Mouse (Mus musculus) kidney, embryonic 15.5 days (tissue): Measurements from ENCODE around the gene Nedd4. TPM values are rescaled to one million over a fixed set of nuclear protein-coding genes. Genes with fewer than 3 reads are reported as not detected.

Experiments used
- ATAC-seq: fragments of 200-750 bp; cut with Nextera tagmentation; replicated peaks from 2 replicates; pipeline ENCODE4 v1.8.0; 2017; ENCODE audit warnings: moderate TSS enrichment; ENCODE audit not compliant: low FRiP score
- H3K27ac ChIP-seq: fragments of 300-500 bp; sonication (generic); 2 replicates; pipeline ENCODE4 v1.5.1; 2015; ENCODE audit warnings: mild to moderate bottlenecking, inconsistent platforms
- H3K27me3 ChIP-seq: fragments of 300-500 bp; sonication (generic); 2 replicates; pipeline ENCODE4 v1.6.1; 2015; ENCODE audit warnings: inconsistent platforms
- H3K36me3 ChIP-seq: fragments of 300-500 bp; sonication (generic); 2 replicates; pipeline ENCODE4 v1.6.1; 2015; ENCODE audit warnings: inconsistent platforms
- H3K4me1 ChIP-seq: fragments of 300-500 bp; sonication (generic); 2 replicates; pipeline ENCODE4 v1.6.1; 2015; ENCODE audit warnings: inconsistent platforms
- H3K4me2 ChIP-seq: fragments of 300-500 bp; sonication (generic); 2 replicates; pipeline ENCODE4 v1.6.1; 2015; ENCODE audit warnings: moderate library complexity, mild to moderate bottlenecking, inconsistent platforms
- H3K4me3 ChIP-seq: fragments of 300-500 bp; sonication (generic); replicated peaks from 2 replicates; pipeline ENCODE4 v1.5.1; 2015; ENCODE audit warnings: mild to moderate bottlenecking, inconsistent platforms
- H3K9ac ChIP-seq: fragments of 300-500 bp; sonication (generic); 2 replicates; pipeline ENCODE4 v1.6.1; 2015; ENCODE audit warnings: mild to moderate bottlenecking, inconsistent platforms
- H3K9me3 ChIP-seq: fragments of 300-500 bp; sonication (generic); replicated peaks from 2 replicates; pipeline ENCODE4 v1.6.1; 2016; ENCODE audit warnings: inconsistent platforms
- WGBS: fragments of 180-500 bp; shearing (Covaris S2); methylation state at CpG from one replicate; pipeline ENCODE4 v1.1.7; 2015; ENCODE audit warnings: mixed read lengths; 5-methylcytosine and 5-hydroxymethylcytosine counted together
- polyA plus RNA-seq: library from polyadenylated mRNA; unstranded; fragments of >200 nt; fragmentation: Nextera tagmentation; extraction: Ambion mirVana; gene quantifications from 2 replicates; pipeline ENCODE4 v1.2.1, GENCODE M21; 2015

Nedd4 gene
- polyA plus RNA-seq, 1 experiment from 2014 or later: 670 TPM

- ATAC-seq: no peak
- Histone ChIP-seq H3K9ac (no peak overlapping the region), H3K4me1 (peaks cover 8% of the 10 kb centered on the region; the same call in 1 of the 2 replicates), H3K27ac (no peak overlapping the region), H3K27me3 (no peaks in the 10 kb centered on the region), H3K4me3 (no peak overlapping the region), H3K9me3 (no peaks in the 10 kb centered on the region), H3K36me3 (peaks cover 94% of the 10 kb centered on the region), H3K4me2 (no peak overlapping the region)
- WGBS: 81% methylated on average over 2 of the region's 2 CpGs
Measured at GRCm38 (mm10) chr9:72705270-72705669, 43.1 kb downstream of the Nedd4 start.

DNA sequence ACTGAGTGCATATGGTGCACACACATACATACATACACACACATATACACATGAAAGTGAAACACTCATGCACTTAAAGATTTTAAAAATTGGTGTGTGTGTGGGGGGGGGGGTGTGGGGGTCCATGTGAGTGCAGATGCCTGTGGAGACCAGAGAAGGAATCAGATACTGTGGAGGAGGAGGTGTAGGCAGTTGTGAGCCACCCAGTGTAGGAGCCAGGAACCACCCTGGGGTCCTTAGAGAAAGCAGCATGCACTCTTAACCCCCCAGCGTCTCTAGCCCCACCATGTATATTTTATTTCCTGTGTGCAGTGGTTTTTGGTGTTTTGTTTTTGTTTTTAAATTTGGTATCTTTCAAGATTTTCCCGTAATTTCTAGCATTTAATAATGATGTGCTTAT, 45.9 kb downstream of the Nedd4 start:
- Histone ChIP-seq H3K36me3 (peaks cover 93% of the 10 kb centered on the region), H3K4me2 (no peak overlapping the region), H3K9ac (no peak overlapping the region), H3K27me3 (no peaks in the 10 kb centered on the region), H3K9me3 (no peaks in the 10 kb centered on the region), H3K27ac (no peak overlapping the region), H3K4me3 (no peak overlapping the region), H3K4me1 (peaks cover 8% of the 10 kb centered on the region; the same call in 1 of the 2 replicates)
- no peak for ATAC-seq
- WGBS: 85% methylated on average over 2 of the region's 2 CpGs

- Histone ChIP-seq H3K4me1 (peaks cover 5% of the 10 kb centered on the region), H3K4me3 (no peak overlapping the region), H3K27ac (no peak overlapping the region), H3K9ac (no peak overlapping the region), H3K36me3 (peaks cover 92% of the 10 kb centered on the region), H3K27me3 (no peaks in the 10 kb centered on the region), H3K9me3 (no peaks in the 10 kb centered on the region), H3K4me2 (no peak overlapping the region)
- no peak for ATAC-seq
- 89% methylated on average over 5 of the region's 5 CpGs for WGBS
Measured at GRCm38 (mm10) chr9:72708690-72709089, 46.5 kb downstream of the Nedd4 start.

- WGBS: 78% methylated on average over 5 of the region's 5 CpGs
- H3K4me3 ChIP-seq: no peak overlapping the region
- ATAC-seq: no peak
- H3K36me3 ChIP-seq: peaks cover 92% of the 10 kb centered on the region
- no peak overlapping the region for H3K27ac ChIP-seq
- no peak overlapping the region for H3K9ac ChIP-seq
- H3K27me3 ChIP-seq: no peaks in the 10 kb centered on the region
- no peaks in the 10 kb centered on the region for H3K9me3 ChIP-seq
- H3K4me1 ChIP-seq: peaks cover 8% of the 10 kb centered on the region; the same call in 1 of the 2 replicates
- no peak overlapping the region for H3K4me2 ChIP-seq
Measured at GRCm38 (mm10) chr9:72710060-72710459, 47.9 kb downstream of the Nedd4 start.

GRCm38 (mm10) chr9:72714945-72715344, 52.8 kb downstream of the Nedd4 start:
- WGBS: 76% methylated on average over 4 of the region's 4 CpGs
- ATAC-seq: peak; percentile 87; the same call in 1 of the 2 replicates
- peaks cover 8% of the 10 kb centered on the region; the same call in 1 of the 2 replicates for H3K4me1 ChIP-seq
- H3K27me3 ChIP-seq: no peaks in the 10 kb centered on the region
- no peak overlapping the region for H3K4me2 ChIP-seq
- H3K4me3 ChIP-seq: no peak overlapping the region
- no peak overlapping the region for H3K9ac ChIP-seq
- no peaks in the 10 kb centered on the region for H3K9me3 ChIP-seq
- H3K36me3 ChIP-seq: peaks cover 92% of the 10 kb centered on the region
- H3K27ac ChIP-seq: 0 out of 2 replicates have a peak overlapping the region, but pooled peaks have one; percentile 22

GRCm38 (mm10) chr9:72716200-72716599, 54.1 kb downstream of the Nedd4 start:
- H3K9ac ChIP-seq: no peak overlapping the region
- 90% methylated on average over 7 of the region's 7 CpGs for WGBS
- peaks cover 8% of the 10 kb centered on the region; the same call in 1 of the 2 replicates for H3K4me1 ChIP-seq
- H3K36me3 ChIP-seq: peaks cover 94% of the 10 kb centered on the region
- H3K27ac ChIP-seq: no peak overlapping the region
- H3K9me3 ChIP-seq: no peaks in the 10 kb centered on the region
- H3K27me3 ChIP-seq: no peaks in the 10 kb centered on the region
- H3K4me3 ChIP-seq: no peak overlapping the region
- H3K4me2 ChIP-seq: no peak overlapping the region
- ATAC-seq: no peak

DNA sequence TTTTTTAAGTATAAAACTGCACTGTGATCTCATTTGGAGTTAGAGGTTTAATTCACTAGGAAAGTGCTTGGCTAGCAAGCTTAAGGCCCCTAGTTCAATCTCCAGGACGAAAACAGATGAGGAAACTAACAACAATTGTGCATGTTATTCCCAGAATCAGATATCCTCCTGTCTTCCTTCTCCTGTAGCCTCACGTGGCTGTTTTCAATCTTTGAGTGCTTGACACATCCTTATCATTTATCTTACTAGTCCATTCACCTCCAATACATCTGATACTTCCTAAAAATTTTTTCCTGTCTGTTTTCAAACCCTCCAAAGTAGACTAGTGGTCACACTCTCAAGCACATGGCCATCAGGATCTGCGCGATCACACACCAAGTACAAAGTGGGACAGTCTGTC, 57.0 kb downstream of the Nedd4 start:
- Histone ChIP-seq H3K36me3 (peaks cover 96% of the 10 kb centered on the region), H3K4me2 (no peak overlapping the region), H3K27ac (no peak overlapping the region), H3K4me1 (no peaks in the 10 kb centered on the region), H3K27me3 (no peaks in the 10 kb centered on the region), H3K9ac (no peak overlapping the region), H3K9me3 (no peaks in the 10 kb centered on the region), H3K4me3 (no peak overlapping the region)
- no peak for ATAC-seq
- WGBS: 95% methylated on average over 4 of the region's 4 CpGs

DNA sequence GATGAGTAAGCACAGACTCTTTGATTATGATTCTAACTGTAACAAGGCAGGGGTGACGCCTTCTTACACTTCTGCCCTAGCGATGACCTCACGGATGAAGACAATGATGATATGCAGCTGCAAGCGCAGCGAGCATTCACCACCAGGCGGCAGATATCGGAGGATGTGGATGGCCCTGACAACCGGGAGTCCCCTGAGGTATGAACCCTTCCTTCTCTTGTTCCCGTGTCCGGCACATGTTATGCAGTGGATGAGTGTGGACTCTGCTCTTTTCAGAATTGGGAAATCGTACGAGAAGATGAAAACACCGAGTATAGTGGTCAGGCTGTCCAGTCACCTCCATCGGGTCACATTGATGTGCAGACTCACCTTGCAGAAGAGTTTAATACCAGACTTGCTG, 59.1 kb downstream of the Nedd4 start:
- WGBS: 87% methylated on average over 14 of the region's 14 CpGs
- ATAC-seq: no peak
- no peak overlapping the region for H3K9ac ChIP-seq
- H3K4me1 ChIP-seq: no peaks in the 10 kb centered on the region
- no peaks in the 10 kb centered on the region for H3K9me3 ChIP-seq
- peaks cover 97% of the 10 kb centered on the region for H3K36me3 ChIP-seq
- no peak overlapping the region for H3K4me2 ChIP-seq
- H3K27me3 ChIP-seq: no peaks in the 10 kb centered on the region
- no peak overlapping the region for H3K27ac ChIP-seq
- H3K4me3 ChIP-seq: no peak overlapping the region

DNA sequence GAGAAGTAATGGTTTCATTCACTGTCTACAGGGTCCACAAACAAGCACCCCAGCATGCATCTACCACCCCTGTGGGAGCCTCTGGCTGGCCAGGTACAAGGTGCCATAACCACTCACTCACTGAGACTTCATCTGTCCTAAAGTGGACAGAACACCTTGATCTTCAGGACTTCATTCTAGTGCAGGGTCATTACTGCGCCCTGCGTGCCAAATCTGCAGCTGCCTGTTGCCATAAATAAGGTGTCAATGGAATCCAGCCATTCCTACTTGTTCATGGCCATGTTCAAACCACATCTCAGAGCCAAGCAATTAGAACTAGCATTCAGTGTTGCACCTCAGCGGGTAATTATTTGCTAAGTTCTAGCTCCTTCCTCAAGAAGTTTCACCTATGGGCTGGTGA, 60.5 kb downstream of the Nedd4 start:
- ATAC-seq: no peak
- Histone ChIP-seq H3K4me2 (no peak overlapping the region), H3K27ac (no peak overlapping the region), H3K27me3 (no peaks in the 10 kb centered on the region), H3K9me3 (no peaks in the 10 kb centered on the region), H3K4me1 (no peaks in the 10 kb centered on the region), H3K9ac (no peak overlapping the region), H3K4me3 (no peak overlapping the region), H3K36me3 (peaks cover 97% of the 10 kb centered on the region)
- 95% methylated on average over 3 of the region's 3 CpGs for WGBS

DNA sequence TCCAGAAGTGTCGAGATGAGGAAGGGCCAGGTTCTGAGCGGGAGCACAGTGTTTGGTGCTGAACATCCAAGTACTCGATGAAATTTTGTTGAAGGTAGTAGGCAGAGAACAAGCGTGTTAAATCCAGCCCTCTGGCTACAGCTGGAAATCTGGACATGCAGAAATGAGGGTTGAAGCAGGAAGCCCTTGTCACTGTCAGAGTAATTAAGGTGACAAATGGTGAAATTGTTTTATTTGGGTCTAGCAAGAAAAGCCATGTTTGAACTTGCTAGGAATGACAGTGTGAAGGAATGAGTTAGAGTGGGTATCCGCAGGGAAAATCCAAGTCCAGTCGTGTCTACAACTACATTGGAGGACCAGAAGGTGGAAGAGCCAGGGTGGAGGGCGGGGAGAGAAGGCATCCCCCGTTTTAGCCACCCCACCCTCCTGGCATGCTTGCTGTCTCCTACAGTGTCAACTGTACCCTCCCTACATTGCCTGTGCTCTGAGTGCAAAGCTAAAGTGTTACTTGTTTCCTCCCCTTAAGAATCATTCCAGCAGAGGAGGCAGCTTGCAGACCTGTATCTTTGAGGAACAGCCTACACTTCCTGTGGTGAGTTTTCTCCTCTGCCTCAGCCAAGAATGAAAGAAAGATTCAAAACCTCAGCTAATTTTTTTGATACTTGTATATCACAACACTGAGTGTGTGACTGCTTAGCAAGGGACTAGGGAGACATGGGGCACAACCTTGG, 62.5 kb downstream of the Nedd4 start:
- H3K27me3 ChIP-seq: no peaks in the 10 kb centered on the region
- H3K36me3 ChIP-seq: peaks cover 95% of the 10 kb centered on the region
- 57% methylated on average over 8 of the region's 8 CpGs for WGBS
- no peaks in the 10 kb centered on the region for H3K4me1 ChIP-seq
- no peaks in the 10 kb centered on the region for H3K9me3 ChIP-seq
- H3K4me3 ChIP-seq: no peak overlapping the region
- no peak overlapping the region for H3K27ac ChIP-seq
- no peak overlapping the region for H3K9ac ChIP-seq
- no peak for ATAC-seq
- H3K4me2 ChIP-seq: no peak overlapping the region

DNA sequence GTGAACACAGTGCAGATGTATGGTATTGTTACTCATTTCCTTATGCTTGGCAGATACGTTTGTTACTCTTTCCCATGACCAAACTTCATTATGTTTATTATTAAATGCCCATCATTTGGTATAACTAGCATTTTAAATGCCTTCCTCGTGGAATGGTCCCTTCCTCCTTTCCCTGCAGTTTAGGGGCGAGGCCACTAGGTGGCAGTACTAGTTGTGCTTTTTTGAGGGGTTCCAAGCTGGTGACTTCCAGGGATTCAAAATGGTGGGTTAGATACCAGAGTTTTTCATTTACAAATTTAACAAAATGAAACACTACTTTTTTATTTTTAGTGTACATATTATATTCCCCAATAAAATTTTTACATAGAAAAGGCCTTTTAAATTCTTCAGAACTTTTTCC, 71.8 kb downstream of the Nedd4 start:
- no peak for ATAC-seq
- WGBS: 41% methylated on average over 3 of the region's 3 CpGs

GRCm38 (mm10) chr9:72735822-72736410, 73.8 kb downstream of the Nedd4 start:
- H3K4me3 ChIP-seq: no peak overlapping the region
- 65% methylated on average over 3 of the region's 3 CpGs for WGBS
- no peaks in the 10 kb centered on the region for H3K27me3 ChIP-seq
- no peaks in the 10 kb centered on the region for H3K9me3 ChIP-seq
- no peak overlapping the region for H3K27ac ChIP-seq
- peaks cover 99% of the 10 kb centered on the region for H3K36me3 ChIP-seq
- H3K9ac ChIP-seq: no peak overlapping the region
- H3K4me2 ChIP-seq: no peak overlapping the region
- no peaks in the 10 kb centered on the region for H3K4me1 ChIP-seq
- no peak for ATAC-seq

More for the DNA sequence above, 71.8 kb downstream of the Nedd4 start:
- Histone ChIP-seq H3K36me3 (peaks cover 96% of the 10 kb centered on the region), H3K27me3 (no peaks in the 10 kb centered on the region), H3K4me2 (no peak overlapping the region), H3K4me3 (no peak overlapping the region), H3K4me1 (no peaks in the 10 kb centered on the region), H3K27ac (no peak overlapping the region), H3K9ac (no peak overlapping the region), H3K9me3 (no peaks in the 10 kb centered on the region)
